Mouse (Mus musculus): ENCODE measurements around the gene Ndufa6. TPM values are rescaled to one million over a fixed set of nuclear protein-coding genes. Genes with fewer than 3 reads are reported as not detected.
"Not testable (repeated sequence)": the region's sequence is repeated elsewhere in the genome, so short reads cannot be mapped to it uniquely, and the experiment has no call there.

Ndufa6 gene
- total RNA-seq, 2 experiments from 2014 or later, result 191 to 196 TPM

GRCm38 (mm10) chr15:82372991-82373390 is 18.9 kb upstream of the Ndufa6 start:
- intact Hi-C loops (cut with DNase I), result no loop called here
- no peak for DNase-seq (ENCODE audit: low spot score in 2 of 2)

- intact Hi-C loops (cut with DNase I), result no loop called here
- DNase-seq (ENCODE audit: low spot score in 2 of 2), result no peak
Observed at GRCm38 (mm10) chr15:82372446-82372845, 18.3 kb upstream of the Ndufa6 start.

- DNase-seq (ENCODE audit: low spot score in 2 of 2), result no peak
- intact Hi-C loops (cut with DNase I), result no loop called here
Observed at GRCm38 (mm10) chr15:82368851-82369250, 14.7 kb upstream of the Ndufa6 start.

- DNase-seq (ENCODE audit: low spot score in 2 of 2), result no peak
- intact Hi-C loops (cut with DNase I), result no loop called here
Observed at GRCm38 (mm10) chr15:82368146-82368545, 14.0 kb upstream of the Ndufa6 start.

GRCm38 (mm10) chr15:82364561-82364960 is 10.4 kb upstream of the Ndufa6 start:
- intact Hi-C loops (cut with DNase I); DNase-seq (ENCODE audit: low spot score in 2 of 2): not testable (repeated sequence)

- DNase-seq (ENCODE audit: low spot score in 2 of 2); intact Hi-C loops (cut with DNase I): not testable (repeated sequence)
Observed at GRCm38 (mm10) chr15:82363801-82364200, 9.7 kb upstream of the Ndufa6 start.

GRCm38 (mm10) chr15:82362234-82362633 is 8.1 kb upstream of the Ndufa6 start:
- intact Hi-C loops (cut with DNase I), result no loop called here
- DNase-seq (ENCODE audit: low spot score in 2 of 2), result no peak

GRCm38 (mm10) chr15:82361459-82362018 is 7.4 kb upstream of the Ndufa6 start:
- no peak for DNase-seq (ENCODE audit: low spot score in 2 of 2)
- intact Hi-C loops (cut with DNase I), result no loop called here

GRCm38 (mm10) chr15:82358431-82359260 is 4.5 kb upstream of the Ndufa6 start:
- DNase-seq (ENCODE audit: low spot score in 2 of 2), result no peak
- intact Hi-C loops (cut with DNase I), result loop anchor here (10.0 kb wide), 1 partner anchor 786 kb away; the partner anchor contains the start of gene Poldip3

- DNase-seq (ENCODE audit: low spot score in 2 of 2), result no peak
- intact Hi-C loops (cut with DNase I), result loop anchor here (1.0 to 10.0 kb wide), 3 partner anchors 23 to 791 kb away; partner anchors contain the start of gene Poldip3
Observed at GRCm38 (mm10) chr15:82353745-82354113, 393 bp downstream of the Ndufa6 start.

GRCm38 (mm10) chr15:82353078-82353744 is 911 bp downstream of the Ndufa6 start:
- intact Hi-C loops (cut with DNase I), result loop anchor here (10.0 kb wide), 1 partner anchor 792 kb away; the partner anchor contains the start of gene Poldip3
- peak in 1 of 2 experiments; percentile 15 for DNase-seq (ENCODE audit: low spot score in 2 of 2)

GRCm38 (mm10) chr15:82351480-82351879 is 2.6 kb downstream of the Ndufa6 start:
- DNase-seq (ENCODE audit: low spot score in 2 of 2), result no peak
- intact Hi-C loops (cut with DNase I), result loop anchor here (10.0 kb wide), 1 partner anchor 793 kb away; the partner anchor contains the start of gene Poldip3

GRCm38 (mm10) chr15:82350349-82350748 is 3.8 kb downstream of the Ndufa6 start:
- no peak for DNase-seq (ENCODE audit: low spot score in 2 of 2)
- intact Hi-C loops (cut with DNase I), result loop anchor here (10.0 kb wide), 1 partner anchor 794 kb away; the partner anchor contains the start of gene Poldip3

- intact Hi-C loops (cut with DNase I), result no loop called here
- DNase-seq (ENCODE audit: low spot score in 2 of 2), result no peak
Observed at GRCm38 (mm10) chr15:82348999-82349341, 5.2 kb downstream of the Ndufa6 start.

- no peak for DNase-seq (ENCODE audit: low spot score in 2 of 2)
- intact Hi-C loops (cut with DNase I), result no loop called here
Observed at GRCm38 (mm10) chr15:82348258-82348998, 5.7 kb downstream of the Ndufa6 start.

- intact Hi-C loops (cut with DNase I), result no loop called here
- DNase-seq (ENCODE audit: low spot score in 2 of 2), result no peak
Observed at GRCm38 (mm10) chr15:82347852-82348251, 6.3 kb downstream of the Ndufa6 start.

- no peak for DNase-seq (ENCODE audit: low spot score in 2 of 2)
- intact Hi-C loops (cut with DNase I), result no loop called here
Observed at GRCm38 (mm10) chr15:82347303-82347676, 6.8 kb downstream of the Ndufa6 start.

- DNase-seq (ENCODE audit: low spot score in 2 of 2), result no peak
- intact Hi-C loops (cut with DNase I), result no loop called here
Observed at GRCm38 (mm10) chr15:82346580-82347302, 7.4 kb downstream of the Ndufa6 start.

- DNase-seq (ENCODE audit: low spot score in 2 of 2), result peak; percentile 99 to 100
- intact Hi-C loops (cut with DNase I), result no loop called here
Observed at GRCm38 (mm10) chr15:82345820-82346470, 8.2 kb downstream of the Ndufa6 start.

Measured in left cerebral cortex, postnatal 25 days (tissue).